Mouse (Mus musculus): ENCODE measurements around the gene Ada. TPM values are rescaled to one million over a fixed set of nuclear protein-coding genes. Genes with fewer than 3 reads are reported as not detected.
"Not testable (repeated sequence)": the region's sequence is repeated elsewhere in the genome, so short reads cannot be mapped to it uniquely, and the experiment has no call there.

The Ada gene
- total RNA-seq, 2 experiments from 2014 or later, result 3.8 to 4.0 TPM

DNA sequence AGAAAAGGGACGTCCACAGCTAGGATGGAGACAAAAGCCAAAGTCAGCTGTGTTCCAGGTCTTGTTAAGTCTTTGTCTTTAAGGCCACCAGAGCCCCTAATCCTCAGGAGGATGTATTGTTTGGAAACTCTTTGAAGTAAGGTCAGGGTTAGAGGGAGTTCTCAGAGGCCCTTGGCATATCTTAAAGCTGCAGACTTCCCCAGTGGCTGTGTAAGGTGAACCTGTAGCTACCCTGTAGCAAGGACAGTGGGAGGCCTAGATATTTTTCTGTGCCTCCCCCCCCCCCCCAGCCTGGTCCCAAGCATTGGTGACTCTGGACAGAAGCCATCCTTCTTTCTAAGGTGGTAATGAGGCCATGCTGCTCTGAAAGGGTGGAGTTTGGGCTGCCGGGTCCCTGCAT is 53.3 kb downstream of the Ada start:
- DNase-seq, result no peak

DNA sequence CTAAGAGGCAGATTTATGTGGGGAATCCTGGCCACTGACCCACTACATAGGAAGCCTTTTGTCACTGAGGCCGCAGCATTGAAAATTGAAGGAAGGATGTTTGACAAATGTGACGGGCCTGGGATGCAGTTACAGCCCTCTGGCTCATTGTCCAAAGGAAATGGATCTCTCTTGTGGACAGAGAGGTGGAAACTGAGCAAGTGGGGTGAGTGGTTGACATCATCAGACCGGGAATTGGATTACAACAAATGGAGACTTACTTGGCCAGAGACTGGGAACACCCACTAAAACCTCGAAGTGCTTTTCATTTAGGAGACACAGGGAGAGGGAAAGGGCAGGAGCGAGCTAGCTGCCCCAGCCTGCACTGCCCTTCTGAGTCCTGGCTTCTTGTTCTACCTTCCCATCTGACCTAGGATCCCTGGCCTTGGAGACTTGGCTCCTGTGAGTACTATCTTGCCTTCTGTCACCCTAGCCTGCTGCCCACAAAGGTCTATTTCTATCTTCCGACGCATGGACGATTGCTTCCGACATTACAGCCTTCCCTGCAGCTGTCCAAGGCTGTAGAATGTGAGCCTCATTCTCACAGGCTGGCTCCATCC is 56.2 kb downstream of the Ada start:
- DNase-seq, result no peak

DNA sequence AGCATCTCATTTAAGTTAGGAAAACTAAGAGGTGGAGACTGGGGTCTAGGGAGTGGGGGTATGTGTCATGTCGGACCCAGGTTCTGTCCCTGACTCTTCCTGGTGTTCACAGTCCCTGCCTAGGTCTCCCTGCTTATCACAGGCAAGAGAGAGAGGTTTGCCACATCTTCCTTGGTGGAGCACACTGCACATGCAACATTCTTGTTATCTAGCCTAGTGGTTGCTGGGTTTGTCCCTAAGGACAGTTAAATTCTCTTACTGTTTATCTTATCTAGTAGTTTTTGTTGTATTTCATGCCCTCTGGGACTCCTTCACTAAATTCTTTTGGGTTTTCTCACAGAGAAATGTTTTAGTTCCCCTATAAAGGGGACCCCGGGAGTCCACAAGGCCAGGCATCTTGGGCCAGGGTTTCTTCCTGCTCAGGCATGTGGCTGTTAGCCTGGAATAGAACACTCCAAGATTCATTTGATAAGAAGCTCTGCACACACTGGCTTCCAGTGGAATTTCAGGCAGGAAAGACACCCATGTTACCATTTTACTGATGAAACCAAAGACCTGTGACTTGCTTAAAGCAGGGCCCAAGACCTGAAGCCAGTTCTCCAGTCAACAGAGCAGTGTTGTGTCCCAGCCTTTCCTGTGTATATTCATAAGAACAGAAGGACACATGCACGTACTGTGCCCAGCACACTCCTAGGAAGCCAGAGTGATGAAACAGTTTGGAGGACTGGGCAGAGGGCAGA is 57.0 kb downstream of the Ada start:
- DNase-seq, result no peak

DNA sequence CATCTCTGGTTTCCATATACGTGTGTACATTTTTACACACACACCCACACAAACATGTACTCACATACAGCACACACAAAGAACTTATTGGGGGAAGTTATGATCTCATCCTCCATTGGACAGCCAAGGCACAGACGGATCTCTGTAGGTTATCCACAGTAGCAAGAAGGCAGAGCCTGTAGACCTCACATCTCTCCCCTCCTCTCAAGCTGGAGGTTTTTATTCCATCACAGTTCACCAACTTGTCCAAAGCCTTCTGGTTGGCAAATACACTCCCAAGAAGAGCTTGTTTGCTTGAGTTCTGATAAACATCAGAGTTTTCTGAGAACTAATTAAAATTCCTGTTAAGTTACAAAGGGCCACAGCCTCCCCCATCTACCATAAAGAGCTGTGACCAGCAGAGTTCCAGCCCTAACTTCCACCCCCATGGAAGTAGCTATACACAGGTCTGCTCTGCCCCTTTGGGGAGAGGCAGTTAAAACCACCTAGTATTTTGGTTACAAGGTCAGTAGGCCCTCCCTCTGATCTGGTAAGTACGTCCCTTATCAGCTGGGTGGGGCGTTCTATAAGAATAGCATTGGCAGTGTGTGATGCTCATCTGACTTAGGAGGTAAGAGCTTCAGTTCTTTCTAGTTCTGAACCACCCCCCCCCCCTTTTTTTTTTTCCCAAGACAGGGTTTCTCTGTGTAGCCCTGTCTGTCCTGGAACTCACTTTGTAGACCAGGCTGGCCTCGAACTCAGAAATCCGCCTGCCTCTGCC is 58.0 kb downstream of the Ada start:
- DNase-seq, result no peak

DNA sequence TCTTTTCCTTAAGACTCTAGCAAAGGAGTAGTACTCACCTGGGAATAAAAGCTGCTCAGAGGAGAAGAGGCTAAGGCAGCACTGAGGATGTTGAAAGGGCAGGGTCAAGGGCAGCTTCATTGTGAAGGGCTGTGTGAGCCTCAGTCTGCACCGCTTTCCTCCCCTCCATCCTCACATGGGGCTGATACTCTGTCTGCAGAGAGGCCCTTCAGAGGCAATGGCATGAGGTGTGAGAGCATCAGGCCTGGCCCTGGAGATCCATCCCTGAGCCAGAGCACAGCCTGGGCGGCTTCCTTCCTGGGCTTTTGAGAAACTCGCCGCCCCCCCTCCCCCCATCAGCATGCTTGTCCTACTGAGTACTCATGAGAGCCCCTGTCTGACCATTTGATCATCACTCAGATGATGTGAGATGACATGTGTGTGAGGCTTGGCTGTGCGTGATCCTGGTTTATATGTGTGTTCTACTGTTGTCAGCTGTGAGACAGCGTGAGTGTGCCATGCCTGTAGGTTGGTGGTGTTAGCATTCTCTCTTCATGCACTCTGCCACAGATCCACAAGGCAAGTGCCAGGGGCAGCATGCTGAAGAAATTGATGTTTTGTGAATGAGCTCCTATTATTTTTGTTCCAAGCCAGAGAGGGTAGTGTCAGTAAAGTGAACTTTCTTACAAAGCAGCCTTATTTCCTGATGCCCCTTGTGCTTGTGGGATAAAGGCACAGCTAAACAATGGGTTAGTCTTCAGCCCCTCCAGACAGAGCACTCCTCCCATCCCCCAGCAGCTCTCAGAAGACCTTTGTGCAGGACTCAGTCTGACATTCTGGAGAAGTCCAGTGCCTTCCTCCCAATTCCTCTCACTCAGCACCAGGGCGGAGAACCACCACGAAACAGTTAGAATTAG is 59.4 kb downstream of the Ada start:
- no peak for DNase-seq

DNA sequence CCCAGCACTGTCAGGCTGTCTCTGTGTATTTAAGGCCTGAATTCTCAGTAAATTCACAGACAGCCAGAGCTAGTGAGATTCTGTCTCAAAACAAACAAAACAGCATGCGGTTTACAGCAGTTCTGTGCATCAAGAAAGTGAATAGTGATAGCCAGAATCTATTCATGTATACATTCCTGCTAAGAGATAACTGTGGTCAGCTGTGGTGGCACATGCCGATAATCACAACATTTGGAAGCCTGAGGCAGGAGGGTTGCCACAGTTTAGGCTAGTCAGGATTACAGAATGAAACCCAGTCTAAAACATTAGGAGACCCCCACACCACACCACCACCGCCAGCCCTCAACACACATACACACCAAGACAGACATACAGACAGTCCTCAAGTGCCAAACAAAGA is 60.3 kb downstream of the Ada start:
- no peak for DNase-seq

DNA sequence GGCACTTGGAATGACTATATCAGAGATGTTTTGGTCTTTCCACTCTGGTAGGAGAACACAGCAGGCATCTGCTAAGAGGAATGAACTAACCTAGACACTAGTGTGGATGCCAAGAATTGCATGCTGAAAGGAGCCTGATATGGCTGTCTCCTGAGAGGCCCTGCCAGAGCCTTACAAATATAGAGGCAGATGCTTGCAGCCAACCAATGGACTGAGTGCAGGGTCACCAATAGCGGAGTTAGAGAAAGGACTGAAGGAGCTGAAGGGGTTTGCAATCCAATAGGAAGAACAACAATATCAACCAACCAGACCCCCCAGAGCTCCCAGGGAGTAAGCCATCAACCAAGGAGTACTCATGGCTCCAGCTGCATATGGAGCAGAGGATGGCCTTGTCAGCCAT is 61.7 kb downstream of the Ada start:
- not testable (repeated sequence) for DNase-seq

DNA sequence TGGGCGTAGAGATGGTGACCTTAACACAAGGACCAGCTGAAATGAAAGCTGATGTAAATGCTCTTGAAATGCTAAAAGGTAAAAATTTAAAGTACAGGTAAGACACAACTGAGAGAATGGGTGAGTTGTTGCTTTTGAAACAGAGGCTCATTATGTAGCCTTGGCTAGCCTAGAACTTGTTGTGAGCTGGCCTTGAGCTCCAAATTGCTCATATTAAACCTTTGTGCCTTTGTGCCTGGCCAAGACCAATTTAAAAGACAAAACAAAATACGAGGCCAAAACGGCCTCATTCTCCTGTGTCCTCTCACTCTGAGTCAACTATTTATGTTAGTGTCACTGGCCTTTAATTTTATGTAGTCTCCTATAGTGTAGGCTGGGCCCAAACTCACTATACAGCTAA is 63.2 kb downstream of the Ada start:
- no peak for DNase-seq

DNA sequence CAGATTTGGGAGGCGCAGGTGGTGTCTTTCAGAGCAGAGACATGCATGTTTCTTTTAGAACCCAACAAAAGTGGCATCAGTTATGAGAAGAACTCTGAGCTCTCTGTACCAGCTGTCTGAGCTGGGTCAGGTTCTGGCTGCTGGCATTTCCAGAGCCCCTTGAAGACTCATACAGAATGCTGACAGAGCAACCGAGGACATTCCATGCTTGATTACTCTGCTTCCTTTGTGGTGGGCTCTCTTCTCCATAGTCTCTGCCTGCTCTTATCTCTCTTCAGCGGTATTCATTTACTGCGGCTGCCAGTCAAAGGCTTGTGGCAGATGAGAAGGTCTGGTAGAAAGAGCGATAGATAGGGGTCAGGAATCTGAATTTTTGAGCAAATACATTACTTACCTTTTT is 63.8 kb downstream of the Ada start:
- DNase-seq, result no peak

DNA sequence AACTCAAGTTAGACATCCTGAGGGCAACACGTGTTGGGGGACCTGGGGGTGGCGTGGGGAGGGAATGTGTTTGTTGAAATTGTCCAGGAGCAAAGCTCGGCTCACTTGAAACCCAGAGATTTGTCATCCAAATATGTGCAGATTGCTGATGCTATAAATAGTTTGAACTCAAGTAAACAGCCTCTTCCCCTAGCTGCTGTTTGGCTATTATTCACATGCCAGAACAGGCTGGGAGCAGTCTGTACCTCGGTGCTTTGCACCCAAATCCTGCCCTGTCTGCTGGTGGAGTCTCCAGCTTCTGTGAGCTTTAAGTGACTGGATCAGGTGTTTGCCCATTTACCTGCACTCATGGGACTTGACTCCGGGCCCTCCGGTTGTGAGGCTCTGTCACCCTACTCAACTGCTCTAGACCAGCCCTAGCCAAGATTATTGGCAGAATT is 64.3 kb downstream of the Ada start:
- DNase-seq, result no peak

DNA sequence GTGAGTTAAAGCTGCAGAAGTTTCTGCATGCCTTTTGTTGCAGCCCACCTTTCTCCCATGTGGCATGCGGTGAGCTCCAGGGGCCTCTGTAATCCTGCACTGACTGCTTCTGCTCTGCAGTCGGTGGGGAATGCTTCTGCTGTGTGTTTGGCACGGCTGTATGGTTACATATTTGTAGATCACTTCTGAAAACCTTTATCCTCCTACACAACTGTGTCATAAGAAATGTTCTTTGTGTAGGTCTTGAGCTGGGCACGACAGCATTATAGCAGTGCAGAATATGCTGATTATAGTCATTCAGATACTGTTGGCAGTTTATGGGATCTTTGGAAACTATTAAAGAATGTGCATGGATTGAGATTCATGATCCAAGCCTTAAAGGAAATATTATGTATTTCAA is 64.8 kb downstream of the Ada start:
- DNase-seq, result no peak

DNA sequence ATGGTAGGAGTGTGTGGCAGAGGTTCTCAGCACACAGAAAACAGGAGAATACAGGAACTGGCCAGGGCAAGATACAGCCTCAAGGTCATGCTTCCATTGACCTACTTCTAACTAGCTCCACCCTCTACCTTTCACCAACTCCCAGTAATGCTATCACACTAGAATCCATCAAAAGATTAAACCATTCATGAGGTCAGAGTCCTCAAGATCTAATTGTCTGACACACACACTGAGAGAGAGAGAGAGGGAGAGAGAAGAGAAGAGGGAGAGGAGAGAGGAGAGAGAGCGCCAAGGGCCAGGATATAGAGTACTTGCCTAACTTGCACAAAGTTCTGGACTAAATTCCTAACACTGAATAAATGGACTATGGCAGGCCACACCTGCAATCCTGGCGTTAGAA is 67.7 kb downstream of the Ada start:
- no peak for DNase-seq

DNA sequence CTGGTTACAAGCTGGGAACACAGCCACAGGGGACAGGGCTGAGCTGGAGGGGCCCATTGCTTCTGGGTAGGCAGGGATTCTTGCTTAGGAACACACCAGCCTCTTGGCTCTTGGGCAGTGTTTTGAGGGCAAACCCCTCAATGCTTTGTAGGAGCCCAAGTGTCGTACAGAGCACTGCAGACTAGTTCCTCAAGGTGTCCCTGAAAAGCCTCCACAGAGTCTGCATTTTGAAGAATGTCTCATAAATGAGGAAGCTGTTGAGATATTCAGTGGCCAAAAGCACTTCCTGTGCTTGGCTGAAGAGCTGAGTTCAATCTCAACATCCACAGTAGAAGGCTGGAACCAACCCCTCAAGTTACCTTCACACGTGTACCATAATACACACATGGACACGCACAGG is 73.3 kb downstream of the Ada start:
- DNase-seq, result no peak

Other genes starting within 250 kb of the Ada start
- 10 to 100 TPM; 11.8 to 51.8 TPM for gene Hnf4a, start 243.4 kb downstream of the Ada start, total RNA-seq (2021)
- gene Ttpal, start 147.9 kb downstream of the Ada start, total RNA-seq (2021), result 10 to 100 TPM; 24.8 to 26.4 TPM
- gene Serinc3, start 105.1 kb downstream of the Ada start, total RNA-seq (2021), result 100 to 1,000 TPM; 350 to 392 TPM
- 10 to 100 TPM; 46.9 to 60.8 TPM for gene Pkig, start 91.9 kb downstream of the Ada start, total RNA-seq (2021)
- gene Ccn5, start 70.6 kb upstream of the Ada start, total RNA-seq (2021), result under 1 TPM in 1 of 2 experiments, not detected in 1; 0.69 TPM
- not detected for gene Kcnk15, start 103.4 kb upstream of the Ada start, total RNA-seq (2021)
- 10 to 100 TPM; 57.7 to 63.4 TPM for gene Rims4, start 168.4 kb upstream of the Ada start, total RNA-seq (2021)
- gene Ywhab, start 244.7 kb upstream of the Ada start, total RNA-seq (2021), result 100 to 1,000 TPM; 248 to 255 TPM

Data from adrenal gland, postnatal 10 days (tissue).